Mouse (Mus musculus): Measurements from ENCODE around the gene P3h4. TPM values are rescaled to one million over a fixed set of nuclear protein-coding genes. Genes with fewer than 3 reads are reported as not detected.
"Not testable (repeated sequence)": the region's sequence is repeated elsewhere in the genome, so short reads cannot be mapped to it uniquely, and the experiment has no call there.

The P3h4 gene
- polyA plus RNA-seq, 1 experiment from 2014 or later = 91.1 TPM

DNA sequence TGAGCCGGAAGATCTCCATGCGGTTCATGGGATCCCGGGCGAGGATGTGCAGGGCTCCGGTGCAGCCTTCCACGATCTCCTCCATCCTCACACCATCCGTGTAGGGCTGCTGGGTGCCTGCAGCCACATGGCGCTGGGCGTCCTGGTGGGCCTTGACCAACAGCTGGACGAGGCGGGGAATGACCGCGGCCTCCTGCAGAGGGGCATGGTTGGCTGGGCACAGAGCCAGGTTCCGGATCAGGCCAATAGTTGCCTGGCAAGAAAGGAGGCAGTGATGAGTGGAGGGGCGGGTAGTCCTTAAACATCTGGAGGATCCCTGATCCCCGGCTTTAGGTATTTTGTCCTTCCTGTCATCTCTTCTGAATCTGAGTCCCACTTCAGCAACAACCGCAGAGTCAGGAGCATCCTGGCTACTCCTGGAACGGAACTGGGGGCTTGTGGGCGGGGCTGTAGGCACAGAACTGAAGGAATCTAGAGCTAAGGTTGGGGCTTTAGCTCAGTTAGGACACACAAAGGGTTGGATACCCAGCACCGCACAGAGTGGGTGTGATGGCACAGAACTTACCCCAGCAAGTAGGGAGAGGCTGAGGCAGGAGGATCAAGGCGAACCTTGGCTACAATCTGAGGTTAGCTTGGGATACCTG is 37.8 kb downstream of the P3h4 start:
- no peak overlapping the region for H3K9ac ChIP-seq
- no peak overlapping the region for H3K4me3 ChIP-seq (replicated peaks)
- H3K27me3 ChIP-seq = no peaks in the 10 kb centered on the region
- no peaks in the 10 kb centered on the region for H3K4me1 ChIP-seq
- WGBS = 87% methylated on average over 21 of the region's 21 CpGs
- H3K27ac ChIP-seq (replicated peaks) = no peak overlapping the region
- no peak for ATAC-seq (ENCODE audit: insufficient number of reproducible peaks, low FRiP score, low TSS enrichment, low read depth)
- no peak overlapping the region for H3K4me2 ChIP-seq (replicated peaks)
- H3K9me3 ChIP-seq (replicated peaks) = no peaks in the 10 kb centered on the region
- H3K36me3 ChIP-seq = peaks cover 87% of the 10 kb centered on the region

GRCm38 (mm10) chr11:100376005-100376404 is 38.6 kb downstream of the P3h4 start:
- no peak for ATAC-seq (ENCODE audit: insufficient number of reproducible peaks, low FRiP score, low TSS enrichment, low read depth)
- 65% methylated on average over 4 of the region's 4 CpGs for WGBS
- Histone ChIP-seq H3K4me3 (replicated peaks) (no peak overlapping the region), H3K9me3 (replicated peaks) (no peaks in the 10 kb centered on the region), H3K27me3 (no peaks in the 10 kb centered on the region), H3K9ac (no peak overlapping the region), H3K4me2 (replicated peaks) (no peak overlapping the region), H3K27ac (replicated peaks) (no peak overlapping the region), H3K36me3 (peaks cover 89% of the 10 kb centered on the region), H3K4me1 (no peaks in the 10 kb centered on the region)

GRCm38 (mm10) chr11:100375127-100375526 is 39.5 kb downstream of the P3h4 start:
- Histone ChIP-seq H3K4me1 (no peaks in the 10 kb centered on the region), H3K4me2 (replicated peaks) (no peak overlapping the region), H3K36me3 (peaks cover 88% of the 10 kb centered on the region), H3K27me3 (no peaks in the 10 kb centered on the region), H3K9ac (no peak overlapping the region), H3K9me3 (replicated peaks) (no peaks in the 10 kb centered on the region), H3K4me3 (replicated peaks) (no peak overlapping the region), H3K27ac (replicated peaks) (no peak overlapping the region)
- 87% methylated on average over 9 of the region's 9 CpGs for WGBS
- no peak for ATAC-seq (ENCODE audit: insufficient number of reproducible peaks, low FRiP score, low TSS enrichment, low read depth)

DNA sequence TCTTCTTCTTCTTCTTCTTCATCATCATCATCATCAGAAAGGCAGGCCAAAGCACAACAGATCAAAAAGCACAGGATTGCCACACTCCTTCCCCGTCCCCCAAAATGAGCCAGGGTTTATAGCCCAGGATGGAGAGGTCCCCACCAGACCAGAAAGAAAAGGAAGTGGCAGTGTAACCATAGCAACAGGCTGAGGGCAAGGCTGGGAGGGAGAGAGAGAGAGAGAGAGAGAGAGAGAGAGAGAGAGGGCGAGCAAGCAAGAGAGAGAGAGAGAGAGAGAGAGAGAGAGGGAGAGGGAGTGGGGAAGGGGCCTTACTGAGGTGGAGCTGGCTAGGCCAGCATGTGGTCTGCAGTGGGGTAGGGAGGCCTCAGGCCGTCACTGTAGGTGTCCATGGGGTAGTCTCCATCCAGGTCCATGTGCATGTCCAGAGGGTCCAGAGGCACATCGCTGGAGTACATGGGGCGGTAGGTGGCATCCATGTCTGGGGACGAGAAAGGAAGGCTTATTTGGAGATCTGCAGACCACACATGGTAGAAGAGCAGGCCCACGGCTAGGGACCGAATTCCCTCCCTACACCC is 42.6 kb downstream of the P3h4 start:
- no peak for ATAC-seq (ENCODE audit: insufficient number of reproducible peaks, low FRiP score, low TSS enrichment, low read depth)
- H3K27me3 ChIP-seq = no peaks in the 10 kb centered on the region
- H3K4me1 ChIP-seq = no peaks in the 10 kb centered on the region
- H3K4me3 ChIP-seq (replicated peaks) = no peak overlapping the region
- H3K36me3 ChIP-seq = peaks cover 72% of the 10 kb centered on the region
- H3K9me3 ChIP-seq (replicated peaks) = no peaks in the 10 kb centered on the region
- H3K27ac ChIP-seq (replicated peaks) = no peak overlapping the region
- no peak overlapping the region for H3K9ac ChIP-seq
- no peak overlapping the region for H3K4me2 ChIP-seq (replicated peaks)
- 72% methylated on average over 8 of the region's 8 CpGs for WGBS

DNA sequence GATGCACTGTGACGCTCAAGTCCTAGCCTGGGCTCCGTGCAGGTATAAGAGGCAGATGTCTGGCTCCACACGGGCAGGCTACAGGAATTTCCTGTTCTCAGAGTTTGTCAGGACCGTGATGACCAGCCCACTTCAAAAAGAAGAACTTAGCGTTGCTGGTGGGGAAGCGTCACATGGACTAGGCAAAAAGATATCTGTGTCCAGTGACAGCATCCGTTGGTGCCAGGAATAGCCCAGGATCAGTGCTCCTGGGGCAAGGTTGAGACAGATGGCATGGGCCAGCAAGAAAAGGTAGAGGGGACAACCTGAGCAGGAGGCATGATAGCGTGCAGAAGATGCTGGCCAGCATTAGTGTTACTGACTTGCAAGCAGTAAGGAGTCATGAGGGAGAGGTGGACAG is 44.8 kb downstream of the P3h4 start:
- H3K27me3 ChIP-seq = no peaks in the 10 kb centered on the region
- no peaks in the 10 kb centered on the region for H3K9me3 ChIP-seq (replicated peaks)
- ATAC-seq (ENCODE audit: insufficient number of reproducible peaks, low FRiP score, low TSS enrichment, low read depth) = no peak
- H3K9ac ChIP-seq = no peak overlapping the region
- no peak overlapping the region for H3K4me2 ChIP-seq (replicated peaks)
- no peak overlapping the region for H3K27ac ChIP-seq (replicated peaks)
- H3K36me3 ChIP-seq = peaks cover 53% of the 10 kb centered on the region
- H3K4me3 ChIP-seq (replicated peaks) = no peak overlapping the region
- 73% methylated on average over 8 of the region's 8 CpGs for WGBS
- no peaks in the 10 kb centered on the region for H3K4me1 ChIP-seq

- H3K4me3 ChIP-seq (replicated peaks) = no peak overlapping the region
- H3K4me1 ChIP-seq = no peaks in the 10 kb centered on the region
- no peak overlapping the region for H3K27ac ChIP-seq (replicated peaks)
- ATAC-seq (ENCODE audit: insufficient number of reproducible peaks, low FRiP score, low TSS enrichment, low read depth) = no peak
- 78% methylated on average over 7 of the region's 7 CpGs for WGBS
- H3K9me3 ChIP-seq (replicated peaks) = no peaks in the 10 kb centered on the region
- no peak overlapping the region for H3K4me2 ChIP-seq (replicated peaks)
- no peak overlapping the region for H3K9ac ChIP-seq
- H3K27me3 ChIP-seq = no peaks in the 10 kb centered on the region
- peaks cover 50% of the 10 kb centered on the region for H3K36me3 ChIP-seq
These were observed 45.5 kb downstream of the P3h4 start for GRCm38 (mm10) chr11:100369145-100369544.

DNA sequence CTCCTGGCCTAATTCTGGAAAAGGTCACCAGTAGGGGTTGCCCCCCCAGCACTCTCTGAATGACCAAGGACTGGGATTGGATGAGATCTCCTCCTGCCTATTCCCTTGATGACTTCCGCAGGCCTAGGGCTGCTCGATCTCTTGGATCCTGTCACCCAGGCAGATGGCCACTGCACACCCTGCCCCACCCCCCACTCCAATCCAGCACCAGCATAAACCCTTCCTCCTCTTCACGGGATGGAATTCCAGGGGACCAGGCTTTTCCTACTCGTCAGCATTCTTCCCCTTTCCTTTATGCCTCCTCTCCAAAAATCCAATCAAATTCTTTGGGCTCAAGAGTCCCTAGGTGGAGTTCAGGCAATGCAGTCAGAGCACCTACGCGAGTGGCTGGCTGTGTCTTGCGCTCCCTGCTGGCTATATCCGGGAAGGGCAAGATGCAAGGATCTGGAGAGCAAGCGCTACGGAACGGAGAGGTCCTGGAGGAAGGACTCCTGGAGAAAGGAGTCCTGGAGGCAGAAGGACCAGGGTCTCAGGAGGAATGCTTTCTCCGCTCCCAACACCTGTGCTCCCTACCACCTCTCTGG is 51.6 kb downstream of the P3h4 start:
- no peak for ATAC-seq (ENCODE audit: insufficient number of reproducible peaks, low FRiP score, low TSS enrichment, low read depth)
- Histone ChIP-seq H3K4me2 (replicated peaks) (no peak overlapping the region), H3K27me3 (peaks cover 13% of the 10 kb centered on the region; the same call in 1 of the 2 replicates), H3K27ac (replicated peaks) (no peak overlapping the region), H3K4me3 (replicated peaks) (no peak overlapping the region), H3K9ac (no peak overlapping the region), H3K36me3 (no peaks in the 10 kb centered on the region), H3K9me3 (replicated peaks) (no peaks in the 10 kb centered on the region), H3K4me1 (peaks cover 9% of the 10 kb centered on the region; the same call in 1 of the 2 replicates)
- 19% methylated on average over 12 of the region's 12 CpGs for WGBS

GRCm38 (mm10) chr11:100362209-100362978 is 52.2 kb downstream of the P3h4 start:
- Histone ChIP-seq H3K36me3 (no peaks in the 10 kb centered on the region), H3K27me3 (peaks cover 16% of the 10 kb centered on the region), H3K4me3 (replicated peaks) (no peak overlapping the region), H3K9ac (no peak overlapping the region), H3K9me3 (replicated peaks) (no peaks in the 10 kb centered on the region), H3K27ac (replicated peaks) (no peak overlapping the region), H3K4me2 (replicated peaks) (no peak overlapping the region), H3K4me1 (peaks cover 9% of the 10 kb centered on the region; the same call in 1 of the 2 replicates)
- WGBS = 14% methylated on average over 8 of the region's 8 CpGs
- ATAC-seq (ENCODE audit: insufficient number of reproducible peaks, low FRiP score, low TSS enrichment, low read depth) = peak; percentile 22; the same call in 1 of the 2 replicates

DNA sequence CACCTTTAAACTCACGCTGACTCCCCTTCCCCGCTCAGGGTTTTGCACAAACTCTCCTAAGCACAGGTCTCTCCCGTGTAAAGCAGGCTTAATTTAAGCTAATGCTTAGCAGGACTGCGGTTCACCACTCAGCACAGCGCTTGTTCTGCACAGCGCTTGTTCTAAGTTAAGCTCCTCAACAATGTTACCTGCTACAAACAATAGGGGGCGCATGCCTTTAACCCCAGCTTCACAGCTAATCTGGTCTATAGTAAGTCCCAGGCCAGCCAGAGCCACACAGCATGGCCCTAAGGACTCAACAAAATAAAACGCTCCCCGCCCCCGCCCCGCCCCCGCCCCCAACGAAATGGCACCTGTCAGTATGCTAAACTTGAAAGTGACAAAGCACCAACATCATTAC is 53.6 kb downstream of the P3h4 start:
- ATAC-seq (ENCODE audit: insufficient number of reproducible peaks, low FRiP score, low TSS enrichment, low read depth); H3K27ac ChIP-seq (replicated peaks); H3K36me3 ChIP-seq; H3K9ac ChIP-seq; H3K9me3 ChIP-seq (replicated peaks); H3K4me3 ChIP-seq (replicated peaks); H3K4me2 ChIP-seq (replicated peaks); H3K4me1 ChIP-seq: not testable (repeated sequence)
- no CpG with 5 or more reads among the region's 13 CpGs for WGBS
- peaks cover 29% of the 10 kb centered on the region for H3K27me3 ChIP-seq

DNA sequence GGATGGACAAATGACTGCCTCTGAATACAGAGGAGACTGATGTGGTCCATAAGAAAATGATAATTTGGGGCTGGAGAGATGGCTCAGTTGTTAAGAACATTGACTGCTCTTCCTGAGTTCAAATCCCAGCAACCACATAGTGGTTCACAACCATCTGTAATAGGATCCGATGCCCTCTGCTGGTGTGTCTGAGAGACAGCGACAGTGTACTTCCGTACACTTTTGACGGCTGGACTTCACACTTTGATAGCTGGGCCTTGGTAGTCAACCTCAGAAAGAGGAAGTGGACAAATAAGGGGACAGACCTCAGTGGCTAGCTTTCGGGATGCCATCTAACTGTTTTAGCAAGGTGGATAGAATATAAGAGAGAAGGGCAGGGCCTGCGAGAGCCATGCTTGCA is 54.5 kb downstream of the P3h4 start:
- 71% methylated on average over 6 of the region's 6 CpGs for WGBS
- H3K27me3 ChIP-seq = peaks cover 38% of the 10 kb centered on the region

More for the DNA sequence above, 54.5 kb downstream of the P3h4 start:
- Histone ChIP-seq H3K4me2 (replicated peaks) (no peak overlapping the region), H3K9me3 (replicated peaks) (no peaks in the 10 kb centered on the region), H3K4me3 (replicated peaks) (no peak overlapping the region), H3K27ac (replicated peaks) (no peak overlapping the region), H3K36me3 (no peaks in the 10 kb centered on the region), H3K4me1 (peaks cover 18% of the 10 kb centered on the region), H3K9ac (no peak overlapping the region)
- no peak for ATAC-seq (ENCODE audit: insufficient number of reproducible peaks, low FRiP score, low TSS enrichment, low read depth)

Measured in embryonic facial prominence, embryonic 15.5 days (tissue).